Mouse (Mus musculus) gastrocnemius, adult 2 months (tissue): ENCODE data around the gene Ehd1. TPM values are rescaled to one million over a fixed set of nuclear protein-coding genes. Genes with fewer than 3 reads are reported as not detected.
"Not testable (repeated sequence)": the region's sequence is repeated elsewhere in the genome, so short reads cannot be mapped to it uniquely, and the experiment has no call there.

Experiments used
- DNase-seq: peaks from one replicate; pipeline ENCODE4 v3.0.0; 2022
- H3K27ac ChIP-seq: fragments of 200-600 bp; 2 replicates; pipeline ENCODE4 v1.8.1; 2022; ENCODE audit warnings: mild to moderate bottlenecking
- H3K4me3 ChIP-seq: fragments of 200-600 bp; 2 replicates; pipeline ENCODE4 v1.8.1; 2022; ENCODE audit warnings: mild to moderate bottlenecking, moderate library complexity
- CTCF ChIP-seq: fragments of 200-600 bp; IDR thresholded peaks from 2 replicates; pipeline ENCODE4 v1.8.1; 2022; ENCODE audit warnings: antibody characterized with exemption, mild to moderate bottlenecking, moderate library complexity
- intact Hi-C: fragments of 180-260 bp; cut with DNase I; formaldehyde crosslinking; loops from one replicate; pipeline ENCODE4 v1.15.1; 2025
- total RNA-seq, 2 experiments: library from RNA; stranded (reverse); gene quantifications; 2 replicates each; pipeline ENCODE4 v1.2.3; 2021

Gene Ehd1
- total RNA-seq, 2 experiments from 2014 or later = 28.4 to 32.3 TPM

DNA sequence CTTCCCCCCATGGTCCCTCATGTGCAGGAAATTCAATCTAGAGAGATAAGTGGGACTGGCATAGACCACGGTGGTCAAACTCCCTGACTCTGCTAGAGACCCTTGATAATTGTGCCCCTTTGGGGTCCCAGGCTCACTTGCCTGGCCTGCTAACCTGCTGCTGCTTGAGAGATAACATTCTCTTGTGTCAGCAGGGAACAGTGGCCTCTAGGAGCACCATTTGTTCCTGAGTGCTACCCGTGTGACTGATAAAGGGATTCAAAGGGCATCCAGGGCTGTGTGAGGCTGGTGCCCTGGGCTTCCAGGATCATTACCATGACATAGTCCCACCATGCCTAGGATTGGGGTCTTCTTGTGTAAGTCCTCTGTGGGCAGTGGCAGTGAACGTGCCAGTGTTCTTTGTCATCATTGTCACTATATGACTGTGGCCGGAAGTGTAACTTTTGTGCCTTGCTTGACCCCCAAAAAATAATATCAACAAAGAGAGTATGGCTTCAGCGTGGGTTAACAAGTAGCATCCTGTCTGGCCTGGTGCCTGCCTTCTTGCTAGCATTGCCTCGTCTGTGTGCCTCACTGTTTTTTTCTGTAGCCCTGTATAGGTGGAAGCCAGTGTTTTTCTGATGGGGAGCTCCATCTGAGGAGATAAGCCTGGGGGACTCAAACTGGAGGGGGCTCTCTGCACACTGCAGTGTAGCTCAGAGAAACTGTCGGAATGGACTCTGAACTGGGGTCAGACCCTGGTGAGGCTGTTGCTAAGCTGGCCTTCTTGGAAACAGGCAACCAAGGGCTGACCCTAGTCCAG is 9.3 kb downstream of the Ehd1 start:
- no peak for DNase-seq
- TF ChIP-seq CTCF = no peak
- intact Hi-C loops = no loop called here
- peak overlapping the region; percentile 55 for H3K4me3 ChIP-seq
- peak overlapping the region; percentile 88 for H3K27ac ChIP-seq

DNA sequence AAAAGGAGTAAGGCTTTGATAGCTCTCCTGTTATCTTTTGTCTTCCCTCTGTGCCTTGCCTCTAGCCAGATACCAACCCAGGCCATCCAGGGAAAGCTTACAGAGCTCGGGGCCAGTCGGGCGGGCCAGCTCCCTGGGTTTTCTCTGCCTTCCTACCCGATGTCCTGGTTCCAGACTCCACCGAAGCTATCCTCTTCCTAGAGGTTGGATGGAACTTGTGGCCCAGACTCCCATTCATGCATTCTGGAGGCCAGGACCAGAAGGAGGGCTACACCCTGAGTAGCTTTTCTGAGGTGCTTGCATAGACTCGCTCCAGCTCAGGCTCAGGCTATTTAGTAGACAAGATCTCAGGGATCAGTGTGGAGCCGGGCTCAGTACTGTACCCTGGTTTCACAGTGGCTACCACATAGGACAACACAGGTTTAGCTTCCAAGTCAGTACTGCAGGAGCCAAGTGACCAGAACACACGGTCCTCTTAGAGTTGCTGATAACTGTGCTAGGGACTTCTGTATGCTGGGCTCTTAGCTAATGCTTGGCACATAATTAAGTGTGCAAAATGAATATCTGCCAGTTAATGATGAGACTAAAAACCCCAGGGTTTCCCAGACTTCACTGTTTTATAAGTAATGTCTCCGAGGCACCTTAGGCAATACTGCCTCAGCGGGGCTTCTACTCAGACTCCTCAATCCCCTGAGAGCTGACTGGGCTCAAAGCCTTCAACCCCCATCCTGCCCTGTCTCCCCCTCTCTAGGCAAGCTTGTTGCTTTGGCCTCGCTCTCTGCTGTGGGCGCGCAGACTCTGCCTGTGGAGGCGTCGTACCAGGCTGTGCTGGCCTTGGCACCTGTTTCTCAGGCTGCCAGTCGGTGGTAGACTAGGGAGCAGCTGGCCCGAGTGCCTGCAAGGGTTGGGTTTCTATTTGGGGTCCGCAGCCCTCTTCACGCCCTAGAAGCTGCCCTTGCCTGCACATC is 10.2 kb downstream of the Ehd1 start:
- TF ChIP-seq CTCF = no peak
- intact Hi-C loops = no loop called here
- H3K27ac ChIP-seq = peak overlapping the region; percentile 88
- H3K4me3 ChIP-seq = peak overlapping the region; percentile 55
- peak; percentile 68 for DNase-seq

DNA sequence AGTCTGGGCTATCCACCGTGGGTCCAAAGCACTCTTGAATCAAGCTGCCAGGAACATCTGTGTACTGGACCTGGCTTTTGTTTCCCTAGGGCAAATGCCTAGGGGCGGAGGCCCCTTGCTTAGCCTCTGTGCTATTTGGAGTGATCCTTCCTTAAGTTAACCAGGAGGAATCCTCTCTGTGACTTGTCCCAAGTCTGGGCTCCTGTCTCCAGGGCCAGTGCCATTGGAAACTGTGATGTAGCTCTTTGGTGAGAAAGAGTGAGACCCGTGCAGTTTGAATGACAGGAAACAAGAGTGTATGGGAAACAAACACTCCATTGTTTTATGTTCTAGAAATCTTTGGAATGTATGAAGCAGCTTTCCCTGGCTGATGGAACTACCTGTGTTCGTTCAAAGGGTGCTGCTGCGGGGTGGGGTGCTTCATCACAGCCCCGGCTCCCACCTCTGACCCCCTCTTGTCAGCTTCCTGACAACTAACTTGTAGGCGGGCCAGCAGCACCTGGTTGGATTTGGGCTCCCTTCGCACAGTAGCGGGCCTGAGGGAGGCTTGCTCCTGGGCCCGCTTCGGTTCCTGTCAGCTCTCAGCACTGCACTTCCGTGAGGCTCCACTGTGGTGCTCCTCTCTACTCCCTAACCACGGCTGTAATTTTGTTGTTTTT is 11.8 kb downstream of the Ehd1 start:
- TF ChIP-seq CTCF = no peak
- DNase-seq = peak; percentile 51
- Histone ChIP-seq H3K27ac (peak overlapping the region; percentile 88), H3K4me3 (peak overlapping the region; percentile 55)
- intact Hi-C loops = no loop called here

DNA sequence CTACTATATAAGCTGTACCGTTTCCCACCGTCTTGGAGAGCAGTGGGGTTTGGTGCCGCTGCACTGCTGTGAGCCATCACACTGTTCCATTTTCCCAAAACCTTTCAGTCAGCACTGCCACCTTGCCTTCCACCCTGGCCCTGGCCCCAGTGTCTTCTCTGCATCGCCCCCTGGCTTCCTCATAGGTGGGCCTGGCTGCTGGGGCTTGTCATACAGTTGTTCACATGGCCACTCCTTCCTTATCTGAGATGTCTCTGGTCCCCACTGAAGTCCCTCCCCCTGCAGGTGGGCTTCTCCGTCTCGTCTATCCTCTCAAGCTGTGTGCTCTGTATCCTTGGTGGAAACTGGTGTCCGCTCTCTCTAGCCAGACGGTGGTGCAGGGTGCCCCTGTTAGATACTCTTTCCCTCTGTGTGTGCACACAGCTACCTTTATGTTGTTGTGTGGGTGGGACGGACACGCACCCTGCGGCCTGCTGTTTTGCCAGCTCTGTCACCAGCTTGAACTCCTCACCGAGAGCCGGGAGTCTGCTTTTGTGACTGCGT is 13.2 kb downstream of the Ehd1 start:
- Histone ChIP-seq H3K27ac (peak overlapping the region; percentile 88), H3K4me3 (peak overlapping the region; percentile 36; the same call in 1 of the 2 replicates)
- intact Hi-C loops = no loop called here
- no peak for TF ChIP-seq CTCF
- no peak for DNase-seq

GRCm38 (mm10) chr19:6290720-6291116 is 14.2 kb downstream of the Ehd1 start:
- DNase-seq, intact Hi-C loops: not testable (repeated sequence)
- H3K4me3 ChIP-seq = peak overlapping the region; percentile 50
- peak overlapping the region; percentile 88 for H3K27ac ChIP-seq

DNA sequence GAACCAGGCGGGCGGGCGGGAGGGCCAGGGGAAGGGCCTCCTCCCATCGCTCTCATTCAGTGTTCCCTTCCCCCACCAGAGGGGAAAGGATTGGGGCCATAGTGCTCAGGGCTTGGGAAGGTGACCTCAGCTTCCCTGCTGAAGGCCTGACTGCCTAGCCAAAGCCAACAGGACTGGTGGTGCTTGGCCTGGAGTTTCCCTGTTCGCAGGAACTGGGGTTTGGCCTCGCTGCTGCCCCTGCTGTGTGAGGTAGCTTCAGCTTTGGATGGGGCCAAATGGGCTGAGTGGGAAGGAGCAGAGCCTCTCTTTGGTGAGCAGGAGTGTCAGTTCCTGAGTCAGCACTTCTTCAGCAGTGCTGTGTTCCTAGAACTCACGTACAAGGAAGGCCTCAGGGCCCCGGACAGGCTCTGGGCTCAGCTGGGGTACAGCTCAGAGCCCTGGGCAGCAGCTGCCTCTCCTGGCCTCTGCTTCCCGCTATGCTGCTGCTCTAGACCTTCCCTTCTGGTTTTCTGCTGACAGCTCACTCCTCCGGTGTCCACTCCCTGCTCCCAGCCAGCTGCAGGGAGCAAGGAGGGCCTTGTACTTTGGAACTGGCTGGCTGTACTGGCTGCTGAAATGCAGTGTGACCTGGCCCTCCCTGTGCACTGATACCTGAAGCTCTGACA is 14.7 kb downstream of the Ehd1 start:
- Histone ChIP-seq H3K4me3 (peak overlapping the region; percentile 50), H3K27ac (peak overlapping the region; percentile 88)
- TF ChIP-seq CTCF = no peak
- intact Hi-C loops = no loop called here
- peak; percentile 70 for DNase-seq

GRCm38 (mm10) chr19:6292262-6292661 is 15.7 kb downstream of the Ehd1 start:
- intact Hi-C loops = no loop called here
- peak overlapping the region; percentile 88 for H3K27ac ChIP-seq
- peak overlapping the region; percentile 50 for H3K4me3 ChIP-seq
- TF ChIP-seq CTCF = no peak
- DNase-seq = no peak

- no peak overlapping the region for H3K4me3 ChIP-seq
- intact Hi-C loops = no loop called here
- H3K27ac ChIP-seq = peak overlapping the region; percentile 39
- no peak for TF ChIP-seq CTCF
- DNase-seq = no peak
Observed at GRCm38 (mm10) chr19:6294301-6294700, 17.8 kb downstream of the Ehd1 start.

DNA sequence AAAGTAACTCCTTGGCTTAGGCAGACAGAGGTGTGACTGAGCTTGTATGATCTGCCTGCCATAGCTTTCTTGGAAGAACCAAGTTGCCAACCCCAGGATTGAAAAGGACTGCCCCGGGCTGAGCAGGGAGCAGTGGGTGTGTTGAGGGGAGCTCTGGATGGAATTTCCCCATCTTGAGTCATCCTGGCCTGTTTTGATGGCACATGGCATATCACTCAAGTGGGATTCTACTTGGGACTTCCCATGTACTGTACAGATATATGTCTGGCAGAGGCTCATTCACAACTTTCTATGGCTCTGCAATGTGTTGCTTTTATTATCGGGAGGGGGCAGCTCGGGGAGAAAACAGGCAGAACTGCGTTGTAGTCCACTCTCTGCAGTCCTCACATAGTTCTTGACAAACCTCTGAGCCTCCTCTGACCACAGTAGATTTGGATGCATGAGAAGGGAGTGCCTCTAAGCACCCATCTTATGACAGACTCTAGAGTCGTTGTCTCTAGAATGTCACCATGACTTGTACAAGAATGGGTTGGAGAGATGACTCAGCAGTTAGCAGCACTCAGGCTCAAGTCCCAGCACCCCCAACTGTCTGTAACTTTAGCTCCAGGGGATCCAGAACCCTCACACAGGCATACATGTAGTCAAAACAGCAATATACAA is 20.2 kb downstream of the Ehd1 start:
- intact Hi-C loops = no loop called here
- Histone ChIP-seq H3K4me3 (no peak overlapping the region), H3K27ac (peak overlapping the region; percentile 92)
- TF ChIP-seq CTCF = no peak
- DNase-seq = no peak

DNA sequence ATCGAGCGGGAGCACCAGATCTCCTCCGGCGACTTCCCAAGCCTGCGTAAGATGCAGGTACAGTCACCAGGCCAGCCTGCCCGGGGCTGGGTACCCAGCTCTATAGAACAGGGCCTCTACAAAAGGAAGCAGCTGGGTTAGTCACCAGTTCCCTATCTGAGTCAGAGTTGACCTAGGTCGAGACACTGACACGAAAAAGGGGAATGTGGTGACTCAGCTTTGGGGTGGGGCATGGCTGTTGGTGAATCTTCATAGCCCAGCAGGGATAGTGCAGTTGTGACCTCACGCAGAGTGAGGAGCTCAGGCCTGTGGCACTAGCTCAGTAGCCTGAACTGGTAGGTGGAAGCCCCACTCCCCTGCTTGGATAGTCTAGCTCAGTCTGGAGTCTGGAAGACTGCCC is 21.1 kb downstream of the Ehd1 start:
- Histone ChIP-seq H3K4me3 (peak overlapping the region; percentile 24), H3K27ac (peak overlapping the region; percentile 92)
- intact Hi-C loops = no loop called here
- TF ChIP-seq CTCF = no peak
- DNase-seq = peak; percentile 78

DNA sequence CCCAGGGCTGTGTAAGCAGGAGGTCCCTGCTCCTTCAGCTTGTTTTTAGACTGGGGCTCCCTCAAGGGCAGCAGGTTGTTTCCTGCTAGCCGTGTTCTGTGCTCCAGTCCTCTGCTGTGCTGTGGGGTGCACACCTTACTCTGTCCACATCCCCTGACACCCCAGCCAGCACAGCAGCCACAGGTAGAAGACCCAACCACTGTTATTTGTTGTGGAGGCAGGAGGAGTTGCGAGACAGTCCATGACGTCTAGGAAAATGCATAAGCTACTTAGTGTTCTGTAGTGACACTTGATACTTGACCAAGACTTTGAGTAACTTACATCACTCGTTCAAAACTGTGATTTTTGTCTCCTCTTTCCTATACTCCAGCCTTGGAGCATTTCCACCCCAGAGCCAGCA is 22.5 kb downstream of the Ehd1 start:
- intact Hi-C loops = no loop called here
- Histone ChIP-seq H3K4me3 (peak overlapping the region; percentile 45; the same call in 1 of the 2 replicates), H3K27ac (peak overlapping the region; percentile 92)
- no peak for TF ChIP-seq CTCF
- no peak for DNase-seq
